Mouse (Mus musculus): ENCODE data around the gene Tenm3.

DNA sequence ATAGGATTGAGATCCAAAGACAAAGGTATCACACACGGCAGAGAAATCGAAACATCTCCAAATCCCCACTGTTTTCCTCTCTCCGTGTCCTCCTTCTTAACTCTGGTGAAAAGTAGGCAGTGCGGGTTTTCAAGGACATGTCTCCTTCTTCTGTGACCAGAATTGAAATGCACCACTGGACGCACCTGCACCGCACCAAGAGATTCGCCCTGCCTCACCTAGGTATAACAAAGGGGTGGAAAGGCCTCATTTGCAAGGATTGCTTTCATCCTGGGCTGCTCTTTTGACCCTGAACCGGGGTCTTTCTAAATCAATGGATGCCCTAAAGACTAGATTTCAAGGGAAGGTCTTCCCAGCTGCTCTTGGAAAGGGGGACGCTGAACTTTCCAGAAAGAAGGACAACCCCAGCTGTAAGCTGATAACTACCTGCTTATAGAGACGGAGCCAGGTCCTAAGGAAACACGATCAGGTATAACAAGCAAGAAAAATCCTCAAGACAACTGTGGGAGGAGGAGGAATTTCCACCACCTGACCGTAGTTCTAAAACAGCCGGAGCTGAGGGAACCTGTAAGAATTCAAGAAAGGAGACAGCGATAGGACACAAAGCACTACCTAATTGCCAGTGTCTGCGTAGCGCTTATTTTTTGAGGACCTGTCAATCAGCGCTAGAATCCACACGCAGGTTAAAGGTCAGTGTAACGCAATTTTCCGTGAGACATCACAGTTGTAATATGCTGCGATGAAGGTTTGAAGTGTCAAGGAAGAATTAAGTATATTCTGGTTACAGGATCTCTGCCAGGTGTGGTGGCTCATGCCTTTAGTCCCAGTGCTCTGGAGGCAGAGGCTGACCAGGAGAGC, 114.7 kb downstream of the Tenm3 start:
- TF ChIP-seq CTCF (IDR thresholded peaks at IDR 0.05; ENCODE audit: borderline replicate concordance, control insufficient read depth, extremely low read depth, insufficient read depth, low read length, poor library complexity) (no peak), POLR2A (IDR thresholded peaks at IDR 0.05; ENCODE audit: control insufficient read depth, extremely low read depth, insufficient read depth, low read length, poor library complexity) (no peak)

All from thymus, adult 2 months (tissue).